24 mouse cellular contexts compared by ENCODE assay signal in genomic region chr1:174630074-174630473, GRCm38 (mm10).
DNase-seq lines count a peak whose midpoint lies in the region; ATAC-seq lines count a peak whose summit lies in the region.
"Had no signal": no experiment of that assay in that cellular context is flagged by ENCODE, and none has a peak within 500 bp of the region (broad histone marks: within the 10 kb centered on the region; RNA-seq: fewer than 3 reads in every experiment).

No protein-coding gene starts in this region.

- 67% methylated on average over 1 of the region's 1 CpGs for WGBS in embryonic facial prominence, embryonic 11.5 days
- 72% methylated on average over 1 of the region's 1 CpGs for WGBS in embryonic facial prominence, embryonic 10.5 days
- WGBS in midbrain, embryonic 11.5 days: 55% methylated on average over 1 of the region's 1 CpGs
- whole genome bisulfite sequencing in midbrain, embryonic 13.5 days: 52% methylated on average over 1 of the region's 1 CpGs
- 71% methylated on average over 1 of the region's 1 CpGs for WGBS in embryonic facial prominence, embryonic 14.5 days

- H3K27ac ChIP-seq in embryonic facial prominence, embryonic 11.5 days (replicated peaks; ENCODE audit: low read depth, low read length): no peak overlapping the region
- no peak overlapping the region for H3K27ac ChIP-seq in embryonic facial prominence, embryonic 10.5 days (replicated peaks)
- H3K27ac ChIP-seq in midbrain, embryonic 11.5 days (ENCODE audit: low read depth, low read length): no peak overlapping the region
- no peak overlapping the region for H3K27ac ChIP-seq in midbrain, embryonic 13.5 days
- H3K27ac ChIP-seq in embryonic facial prominence, embryonic 14.5 days (replicated peaks; ENCODE audit: low read depth, low read length): no peak overlapping the region
- H3K27ac ChIP-seq: embryonic facial prominence, embryonic 15.5 days; heart, embryonic 13.5 days; hindbrain, embryonic 12.5 days; hindbrain, postnatal 0 days had no signal

- no peaks in the 10 kb centered on the region for H3K9me3 ChIP-seq in embryonic facial prominence, embryonic 11.5 days (replicated peaks; ENCODE audit: control insufficient read depth, low read length)
- H3K9me3 ChIP-seq in embryonic facial prominence, embryonic 10.5 days: no peaks in the 10 kb centered on the region
- H3K9me3 ChIP-seq in midbrain, embryonic 11.5 days (ENCODE audit: control insufficient read depth, low read length): no peaks in the 10 kb centered on the region
- H3K9me3 ChIP-seq in midbrain, embryonic 13.5 days: no peaks in the 10 kb centered on the region
- no peaks in the 10 kb centered on the region for H3K9me3 ChIP-seq in embryonic facial prominence, embryonic 14.5 days (ENCODE audit: control insufficient read depth, low read length)
- H3K9me3 ChIP-seq: embryonic facial prominence, embryonic 15.5 days; heart, embryonic 13.5 days; hindbrain, embryonic 12.5 days had no signal

- 0 out of 2 replicates have a peak, but pooled peaks have one; percentile 59 for ATAC-seq in embryonic facial prominence, embryonic 11.5 days (replicated peaks; ENCODE audit: insufficient number of reproducible peaks, low FRiP score, low TSS enrichment, low read depth)
- peak; percentile 52 for ATAC-seq in midbrain, embryonic 11.5 days (ENCODE audit: low FRiP score)
- ATAC-seq in midbrain, embryonic 13.5 days: no peak
- no peak; the same call in 1 of the 2 replicates for ATAC-seq in embryonic facial prominence, embryonic 14.5 days (ENCODE audit: low read depth)
- ATAC-seq: CD4-positive, CD25-positive, alpha-beta regulatory T cell, adult 4 months; forebrain, embryonic 14.5 days; hindbrain, postnatal 0 days; Patski had no signal

- no peak for DNase-seq in embryonic facial prominence, embryonic 11.5 days (ENCODE audit: low spot score)
- DNase-seq in embryonic facial prominence, embryonic 10.5 days (ENCODE audit: low spot score): no peak
- no peak for DNase-seq in midbrain, embryonic 11.5 days (ENCODE audit: low spot score, missing footprints)
- DNase-seq in embryonic facial prominence, embryonic 14.5 days (ENCODE audit: low spot score): peak; percentile 45
- DNase-seq in thymus, postnatal 4 days: no peak
- no peak for DNase-seq in spleen, adult 12 weeks (ENCODE audit: low spot score)
- DNase-seq: adrenal gland, postnatal 10 days; B cell, adult 2 months; cerebellum, adult 11-12 months; cerebellum, adult 9-10 months; cerebellum, postnatal 25 days; gastrocnemius, postnatal 36 days; heart, adult 11 months; heart, postnatal 36 days; kidney, adult 11 months had no signal

- no peak overlapping the region for H3K4me2 ChIP-seq in embryonic facial prominence, embryonic 11.5 days (ENCODE audit: low read depth, low read length)
- H3K4me2 ChIP-seq in midbrain, embryonic 11.5 days: no peak overlapping the region
- H3K4me2 ChIP-seq in midbrain, embryonic 13.5 days (replicated peaks): no peak overlapping the region
- no peak overlapping the region for H3K4me2 ChIP-seq in embryonic facial prominence, embryonic 14.5 days (ENCODE audit: low read depth, low read length)
- H3K4me2 ChIP-seq: embryonic facial prominence, embryonic 15.5 days; heart, embryonic 13.5 days; hindbrain, embryonic 12.5 days had no signal

- H3K4me1 ChIP-seq in embryonic facial prominence, embryonic 11.5 days (ENCODE audit: control insufficient read depth, insufficient read depth, low read length): no peaks in the 10 kb centered on the region
- H3K4me1 ChIP-seq in embryonic facial prominence, embryonic 10.5 days: peaks cover 5% of the 10 kb centered on the region; the same call in 1 of the 2 replicates
- peaks cover 2% of the 10 kb centered on the region; the same call in 1 of the 2 replicates for H3K4me1 ChIP-seq in midbrain, embryonic 11.5 days (ENCODE audit: control insufficient read depth, insufficient read depth, low read length)
- no peaks in the 10 kb centered on the region for H3K4me1 ChIP-seq in midbrain, embryonic 13.5 days (replicated peaks)
- no peaks in the 10 kb centered on the region for H3K4me1 ChIP-seq in embryonic facial prominence, embryonic 14.5 days (ENCODE audit: control insufficient read depth, insufficient read depth, low read length)
- H3K4me1 ChIP-seq: embryonic facial prominence, embryonic 15.5 days; heart, embryonic 13.5 days; hindbrain, embryonic 12.5 days had no signal

- H3K36me3 ChIP-seq in embryonic facial prominence, embryonic 11.5 days (replicated peaks; ENCODE audit: control insufficient read depth, insufficient read depth, low read depth, low read length): no peaks in the 10 kb centered on the region
- H3K36me3 ChIP-seq in embryonic facial prominence, embryonic 10.5 days (replicated peaks): no peaks in the 10 kb centered on the region
- no peaks in the 10 kb centered on the region; the same call in 1 of the 2 replicates for H3K36me3 ChIP-seq in midbrain, embryonic 11.5 days (ENCODE audit: control insufficient read depth, insufficient read depth, low read length)
- H3K36me3 ChIP-seq in midbrain, embryonic 13.5 days: peaks cover 21% of the 10 kb centered on the region
- H3K36me3 ChIP-seq in embryonic facial prominence, embryonic 14.5 days (ENCODE audit: control insufficient read depth, insufficient read depth, low read length): no peaks in the 10 kb centered on the region
- H3K36me3 ChIP-seq: embryonic facial prominence, embryonic 15.5 days; heart, embryonic 13.5 days had no signal

- no peaks in the 10 kb centered on the region for H3K27me3 ChIP-seq in embryonic facial prominence, embryonic 11.5 days (ENCODE audit: control insufficient read depth, insufficient read depth, low read length)
- H3K27me3 ChIP-seq in embryonic facial prominence, embryonic 10.5 days (replicated peaks; ENCODE audit: low read depth, poor library complexity, severe bottlenecking): no peaks in the 10 kb centered on the region
- H3K27me3 ChIP-seq in midbrain, embryonic 11.5 days (ENCODE audit: control insufficient read depth, insufficient read depth, low read length): no peaks in the 10 kb centered on the region
- no peaks in the 10 kb centered on the region for H3K27me3 ChIP-seq in midbrain, embryonic 13.5 days
- H3K27me3 ChIP-seq in embryonic facial prominence, embryonic 14.5 days (replicated peaks; ENCODE audit: control insufficient read depth, insufficient read depth, low read length): no peaks in the 10 kb centered on the region
- H3K27me3 ChIP-seq: embryonic facial prominence, embryonic 15.5 days; heart, embryonic 13.5 days; hindbrain, embryonic 12.5 days; Patski had no signal

- H3K9ac ChIP-seq in embryonic facial prominence, embryonic 11.5 days (replicated peaks; ENCODE audit: low read length): no peak overlapping the region
- H3K9ac ChIP-seq in midbrain, embryonic 11.5 days (ENCODE audit: low read length): no peak overlapping the region
- no peak overlapping the region for H3K9ac ChIP-seq in midbrain, embryonic 13.5 days (replicated peaks)
- H3K9ac ChIP-seq in embryonic facial prominence, embryonic 14.5 days (ENCODE audit: low read depth, low read length): no peak overlapping the region
- H3K9ac ChIP-seq: embryonic facial prominence, embryonic 15.5 days; heart, embryonic 13.5 days; hindbrain, embryonic 12.5 days had no signal

- no peak overlapping the region for H3K4me3 ChIP-seq in embryonic facial prominence, embryonic 11.5 days (ENCODE audit: low read depth, low read length)
- H3K4me3 ChIP-seq in embryonic facial prominence, embryonic 10.5 days: no peak overlapping the region
- no peak overlapping the region for H3K4me3 ChIP-seq in midbrain, embryonic 11.5 days (ENCODE audit: low read depth, low read length)
- no peak overlapping the region for H3K4me3 ChIP-seq in midbrain, embryonic 13.5 days (replicated peaks)
- no peak overlapping the region for H3K4me3 ChIP-seq in embryonic facial prominence, embryonic 14.5 days (ENCODE audit: low read depth, low read length)
- H3K4me3 ChIP-seq: embryonic facial prominence, embryonic 15.5 days; erythroblast, embryonic 14.5 days; heart, embryonic 13.5 days; hindbrain, embryonic 12.5 days had no signal

Comparison
In these comparisons a context has a peak if more than half of its experiments do, and no peak if none do; other contexts are left out.
1. ATAC-seq: peak in embryonic facial prominence, embryonic 11.5 days (single experiment) and midbrain, embryonic 11.5 days (single experiment); none in midbrain, embryonic 13.5 days (single experiment) and embryonic facial prominence, embryonic 14.5 days (single experiment).